In the genomic region with DNA sequence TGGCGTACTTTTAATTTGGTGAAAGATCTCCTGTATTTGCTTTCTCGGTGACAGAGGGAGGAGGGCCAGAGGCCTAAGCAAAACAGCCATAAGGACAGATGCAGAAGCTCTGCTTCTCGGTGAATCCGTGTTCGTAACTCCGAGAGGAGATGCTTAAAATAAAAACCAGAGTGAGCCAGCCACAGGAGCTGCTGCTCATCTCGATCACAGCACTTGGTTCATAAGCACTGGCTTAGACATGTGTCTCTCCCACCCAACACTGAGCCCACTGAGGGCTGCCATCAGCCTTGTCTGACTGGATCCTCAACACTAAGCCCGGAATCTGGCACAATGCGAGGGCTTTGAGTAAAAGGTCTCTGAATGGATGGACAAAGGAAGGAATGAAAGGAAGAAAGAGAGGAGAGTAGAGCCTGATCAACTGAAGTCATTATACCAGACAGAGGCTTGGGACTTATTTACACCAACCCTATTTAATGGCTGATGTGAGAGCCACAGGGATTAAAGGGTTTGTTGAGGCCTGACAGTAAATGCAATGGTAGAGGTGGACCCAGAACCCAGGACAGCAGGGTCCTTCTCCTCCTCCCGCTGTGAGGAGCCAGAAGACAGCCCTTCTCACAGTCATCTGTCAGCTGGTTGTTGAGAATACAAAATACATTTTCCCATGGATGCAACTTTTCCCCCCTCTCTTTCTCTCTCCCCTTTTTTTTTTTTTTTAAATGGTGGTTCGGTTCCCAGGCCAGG, we compare ENCODE assay signal across 10 mouse cellular contexts.
DNase-seq lines count a peak whose midpoint lies in the region; ATAC-seq and TF ChIP-seq lines count a peak whose summit lies in the region.
"Had no signal": no experiment of that assay in that cellular context is flagged by ENCODE, and none has a peak within 500 bp of the region (broad histone marks: within the 10 kb centered on the region; RNA-seq: fewer than 3 reads in every experiment).

No protein-coding gene starts in this region.

- no peak overlapping the region for H3K4me3 ChIP-seq in embryonic facial prominence, embryonic 14.5 days (ENCODE audit: low read depth, low read length)
- H3K4me3 ChIP-seq in gastrocnemius, adult 2 months, result no peak overlapping the region

- ATAC-seq in embryonic facial prominence, embryonic 14.5 days (ENCODE audit: low read depth), result no peak

- no peak overlapping the region for H3K4me2 ChIP-seq in embryonic facial prominence, embryonic 14.5 days (ENCODE audit: low read depth, low read length)
- H3K4me2 ChIP-seq: liver, embryonic 11.5 days had no signal

- peak; percentile 24 to 25 for DNase-seq in left cerebral cortex, postnatal 36 days (ENCODE audit: low spot score in 2 of 2)
- no peak for DNase-seq in left cerebral cortex, postnatal 10 days (ENCODE audit: extremely low spot score in 1 of 2, low spot score in 2 of 2)
- DNase-seq in embryonic facial prominence, embryonic 14.5 days (ENCODE audit: low spot score), result no peak
- DNase-seq in frontal cortex, adult 2 months (ENCODE audit: extremely low spot score in 1 of 2, low spot score in 1 of 2), result peak; percentile 21 to 45
- peak; percentile 23 for DNase-seq in retina, postnatal 1 day
- DNase-seq in adrenal gland, postnatal 25 days, result no peak
- DNase-seq in gastrocnemius, adult 2 months, result no peak
- DNase-seq: kidney, adult 2 months; thymus, postnatal 4 days had no signal

- H3K27ac ChIP-seq in embryonic facial prominence, embryonic 14.5 days (replicated peaks; ENCODE audit: low read depth, low read length), result peak overlapping the region; percentile 62
- no peak overlapping the region for H3K27ac ChIP-seq in gastrocnemius, adult 2 months

- H3K9me3 ChIP-seq in embryonic facial prominence, embryonic 14.5 days (ENCODE audit: control insufficient read depth, low read length), result no peaks in the 10 kb centered on the region

- WGBS in embryonic facial prominence, embryonic 14.5 days, result 58% methylated on average over 11 of the region's 11 CpGs

- peaks cover 16% of the 10 kb centered on the region for H3K4me1 ChIP-seq in embryonic facial prominence, embryonic 14.5 days (ENCODE audit: control insufficient read depth, insufficient read depth, low read length)

- peak overlapping the region; percentile 45; the same call in 1 of the 2 replicates for H3K9ac ChIP-seq in embryonic facial prominence, embryonic 14.5 days (ENCODE audit: low read depth, low read length)

- H3K36me3 ChIP-seq in embryonic facial prominence, embryonic 14.5 days (ENCODE audit: control insufficient read depth, insufficient read depth, low read length), result no peaks in the 10 kb centered on the region

- no peaks in the 10 kb centered on the region for H3K27me3 ChIP-seq in embryonic facial prominence, embryonic 14.5 days (replicated peaks; ENCODE audit: control insufficient read depth, insufficient read depth, low read length)

- TF ChIP-seq CTCF in gastrocnemius, adult 2 months (IDR thresholded peaks at IDR 0.05), result no peak

- intact Hi-C loops in left cerebral cortex, postnatal 36 days (cut with DNase I), result no loop called here
- intact Hi-C loops in left cerebral cortex, postnatal 10 days (cut with DNase I), result no loop called here
- intact Hi-C loops in gastrocnemius, adult 2 months (cut with DNase I), result no loop called here

Comparison
In these comparisons a context has a peak if more than half of its experiments do, and no peak if none do; other contexts are left out.
1. DNase-seq: peak in left cerebral cortex, postnatal 36 days (2 of 2), frontal cortex, adult 2 months (2 of 2) and retina, postnatal 1 day (single experiment); none in left cerebral cortex, postnatal 10 days (0 of 2), embryonic facial prominence, embryonic 14.5 days (single experiment), adrenal gland, postnatal 25 days (single experiment) and gastrocnemius, adult 2 months (single experiment).